Mouse (Mus musculus): ENCODE results near the gene Gimap3. TPM values are rescaled to one million over a fixed set of nuclear protein-coding genes. Genes with fewer than 3 reads are reported as not detected.

Gimap3 gene
- 2.7 TPM for polyA plus RNA-seq (2014; fragmentation: Illumina TruSeq; extraction: RNeasy Lipid Tissue Mini Kit (QIAGEN cat#74804))

GRCm38 (mm10) chr6:48770696-48771095 is at the start of gene Gimap3:
TSS of gene Gimap3 (minus strand) at chr6:48770851.

GRCm38 (mm10) chr6:48745959-48746889 is 24.4 kb downstream of the Gimap3 start, which contains the start of gene Gimap5:
TSS of gene Gimap5 (plus strand) at chr6:48746197.

GRCm38 (mm10) chr6:48738961-48739779 is 31.5 kb downstream of the Gimap3 start, which contains the start of gene Gimap1:
TSS of gene Gimap1 (plus strand) at chr6:48739054.

GRCm38 (mm10) chr6:48718455-48718854 is 52.2 kb downstream of the Gimap3 start, which contains the start of the genes Gm28053 and Gimap7:
TSS of gene Gm28053 (plus strand) at chr6:48718607.
TSS of gene Gimap7 (plus strand) at chr6:48718621.

Other genes starting within 250 kb of the Gimap3 start
- 53.1 TPM for gene Atp6v0e2, start 233.2 kb downstream of the Gimap3 start, polyA plus RNA-seq (2014; fragmentation: Illumina TruSeq; extraction: RNeasy Lipid Tissue Mini Kit (QIAGEN cat#74804))
- gene Lrrc61, start 216.1 kb downstream of the Gimap3 start, polyA plus RNA-seq (2014; fragmentation: Illumina TruSeq; extraction: RNeasy Lipid Tissue Mini Kit (QIAGEN cat#74804)) = 4.6 TPM
- 9.9 TPM for gene Rarres2, start 198.1 kb downstream of the Gimap3 start, polyA plus RNA-seq (2014; fragmentation: Illumina TruSeq; extraction: RNeasy Lipid Tissue Mini Kit (QIAGEN cat#74804))
- not detected for gene Gm45021, start 181.2 kb downstream of the Gimap3 start, polyA plus RNA-seq (2014; fragmentation: Illumina TruSeq; extraction: RNeasy Lipid Tissue Mini Kit (QIAGEN cat#74804))
- 17.6 TPM for gene Repin1, start 177.0 kb downstream of the Gimap3 start, polyA plus RNA-seq (2014; fragmentation: Illumina TruSeq; extraction: RNeasy Lipid Tissue Mini Kit (QIAGEN cat#74804))
- not detected for gene Gm44965, start 176.9 kb downstream of the Gimap3 start, polyA plus RNA-seq (2014; fragmentation: Illumina TruSeq; extraction: RNeasy Lipid Tissue Mini Kit (QIAGEN cat#74804))
- gene Zfp775, start 168.8 kb downstream of the Gimap3 start, polyA plus RNA-seq (2014; fragmentation: Illumina TruSeq; extraction: RNeasy Lipid Tissue Mini Kit (QIAGEN cat#74804)) = 0.46 TPM
- 0.86 TPM for gene AI854703, start 144.1 kb downstream of the Gimap3 start, polyA plus RNA-seq (2014; fragmentation: Illumina TruSeq; extraction: RNeasy Lipid Tissue Mini Kit (QIAGEN cat#74804))
- gene Gimap8, start 123.6 kb downstream of the Gimap3 start, polyA plus RNA-seq (2014; fragmentation: Illumina TruSeq; extraction: RNeasy Lipid Tissue Mini Kit (QIAGEN cat#74804)) = 10.5 TPM
- gene Gimap9, start 94.7 kb downstream of the Gimap3 start, polyA plus RNA-seq (2014; fragmentation: Illumina TruSeq; extraction: RNeasy Lipid Tissue Mini Kit (QIAGEN cat#74804)) = 23.7 TPM
- 67.1 TPM for gene Gimap4, start 86.3 kb downstream of the Gimap3 start, polyA plus RNA-seq (2014; fragmentation: Illumina TruSeq; extraction: RNeasy Lipid Tissue Mini Kit (QIAGEN cat#74804))
- 42.7 TPM for gene Gimap6, start 62.6 kb downstream of the Gimap3 start, polyA plus RNA-seq (2014; fragmentation: Illumina TruSeq; extraction: RNeasy Lipid Tissue Mini Kit (QIAGEN cat#74804))
- not detected for gene Gm28053, start 52.2 kb downstream of the Gimap3 start, polyA plus RNA-seq (2014; fragmentation: Illumina TruSeq; extraction: RNeasy Lipid Tissue Mini Kit (QIAGEN cat#74804))
- 0.63 TPM for gene Gimap7, start 52.2 kb downstream of the Gimap3 start, polyA plus RNA-seq (2014; fragmentation: Illumina TruSeq; extraction: RNeasy Lipid Tissue Mini Kit (QIAGEN cat#74804))
- gene Gimap1, start 31.8 kb downstream of the Gimap3 start, polyA plus RNA-seq (2014; fragmentation: Illumina TruSeq; extraction: RNeasy Lipid Tissue Mini Kit (QIAGEN cat#74804)) = 0.83 TPM
- gene Gimap5, start 24.7 kb downstream of the Gimap3 start, polyA plus RNA-seq (2014; fragmentation: Illumina TruSeq; extraction: RNeasy Lipid Tissue Mini Kit (QIAGEN cat#74804)) = 4.7 TPM
- 202 TPM for gene Tmem176a, start 70.1 kb upstream of the Gimap3 start, polyA plus RNA-seq (2014; fragmentation: Illumina TruSeq; extraction: RNeasy Lipid Tissue Mini Kit (QIAGEN cat#74804))
- 45.4 TPM for gene Tmem176b, start 70.6 kb upstream of the Gimap3 start, polyA plus RNA-seq (2014; fragmentation: Illumina TruSeq; extraction: RNeasy Lipid Tissue Mini Kit (QIAGEN cat#74804))
- 3.1 TPM for gene Aoc1, start 102.0 kb upstream of the Gimap3 start, polyA plus RNA-seq (2014; fragmentation: Illumina TruSeq; extraction: RNeasy Lipid Tissue Mini Kit (QIAGEN cat#74804))
- gene 1600015I10Rik, start 159.0 kb upstream of the Gimap3 start, polyA plus RNA-seq (2014; fragmentation: Illumina TruSeq; extraction: RNeasy Lipid Tissue Mini Kit (QIAGEN cat#74804)) = not detected
- gene Doxl2, start 204.1 kb upstream of the Gimap3 start, polyA plus RNA-seq (2014; fragmentation: Illumina TruSeq; extraction: RNeasy Lipid Tissue Mini Kit (QIAGEN cat#74804)) = not detected
- gene Svs1, start 216.0 kb upstream of the Gimap3 start, polyA plus RNA-seq (2014; fragmentation: Illumina TruSeq; extraction: RNeasy Lipid Tissue Mini Kit (QIAGEN cat#74804)) = not detected